Mouse (Mus musculus) lung, postnatal 10 days (tissue): Measurements from ENCODE around the gene Fam184a.
"Not testable (repeated sequence)": the region's sequence is repeated elsewhere in the genome, so short reads cannot be mapped to it uniquely, and the experiment has no call there.

Source experiments
- DNase-seq: peaks from one replicate; pipeline ENCODE4 v3.0.0; 2021

The Fam184a gene

DNA sequence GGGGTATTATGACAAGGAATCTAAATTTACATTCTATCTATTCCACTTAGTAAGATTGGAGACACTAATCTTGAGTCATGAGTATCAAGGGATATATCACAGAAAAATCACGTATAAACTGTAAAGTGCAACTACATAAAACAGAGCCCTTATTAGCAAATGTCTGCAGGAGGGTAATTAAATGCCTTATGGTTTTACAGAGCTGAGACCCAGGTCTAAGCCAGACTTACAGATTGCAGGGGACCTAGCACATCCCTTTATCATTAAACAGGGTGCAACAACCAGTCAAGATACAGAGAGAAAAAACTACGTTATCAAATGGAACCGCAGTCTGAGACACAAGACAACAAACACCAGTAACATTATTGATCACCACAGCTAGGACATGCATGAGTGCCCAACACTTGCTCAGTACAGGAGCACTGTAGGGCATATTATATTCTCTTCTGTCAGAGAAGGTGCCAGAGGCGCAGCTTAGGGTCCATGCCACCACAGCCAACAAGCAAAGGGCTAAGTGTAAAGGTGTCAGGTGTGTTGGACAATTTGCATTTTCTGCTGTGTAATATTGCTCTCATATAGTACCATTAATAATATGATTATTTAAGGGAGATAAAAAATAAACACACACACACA, 61.9 kb downstream of the Fam184a start:
- DNase-seq = no peak

DNA sequence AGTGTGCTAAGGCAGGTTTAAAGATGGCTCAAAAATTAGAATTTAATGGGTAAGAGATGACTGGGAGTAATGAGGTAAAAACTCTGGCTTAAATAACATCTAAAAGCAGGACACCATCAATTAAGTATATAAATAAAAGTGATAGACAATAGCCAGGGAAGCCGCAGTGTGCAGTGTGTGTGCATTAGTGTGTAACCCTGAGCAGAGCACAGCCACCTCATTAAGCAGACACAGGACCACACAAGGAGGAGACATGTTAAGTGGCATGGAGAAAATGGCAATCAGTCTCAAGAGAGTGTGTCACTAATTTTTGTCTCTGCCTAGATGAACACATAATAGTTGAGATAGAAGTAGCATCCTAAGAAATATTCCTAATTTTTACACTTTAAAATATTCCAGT, 62.4 kb downstream of the Fam184a start:
- no peak for DNase-seq

DNA sequence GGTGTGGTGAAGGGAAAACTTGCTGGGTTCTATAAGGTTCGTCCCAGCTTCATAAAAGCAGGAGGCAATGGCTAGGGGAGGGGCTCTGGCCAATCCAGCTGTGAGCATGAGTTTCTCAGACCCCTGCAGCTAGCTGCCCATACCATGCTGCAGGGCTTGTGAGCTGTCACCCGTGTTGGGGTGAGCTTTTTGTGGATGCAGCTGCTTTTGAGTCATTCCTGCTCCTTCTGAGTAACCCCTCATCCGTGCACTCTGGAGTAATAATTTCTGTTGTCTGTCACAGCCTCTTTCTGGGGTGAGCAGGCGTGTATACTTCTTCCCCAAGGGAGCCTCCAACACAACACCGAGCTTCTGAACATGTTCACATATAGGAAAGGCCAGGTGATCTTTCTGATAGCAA, 63.0 kb downstream of the Fam184a start:
- DNase-seq = no peak

DNA sequence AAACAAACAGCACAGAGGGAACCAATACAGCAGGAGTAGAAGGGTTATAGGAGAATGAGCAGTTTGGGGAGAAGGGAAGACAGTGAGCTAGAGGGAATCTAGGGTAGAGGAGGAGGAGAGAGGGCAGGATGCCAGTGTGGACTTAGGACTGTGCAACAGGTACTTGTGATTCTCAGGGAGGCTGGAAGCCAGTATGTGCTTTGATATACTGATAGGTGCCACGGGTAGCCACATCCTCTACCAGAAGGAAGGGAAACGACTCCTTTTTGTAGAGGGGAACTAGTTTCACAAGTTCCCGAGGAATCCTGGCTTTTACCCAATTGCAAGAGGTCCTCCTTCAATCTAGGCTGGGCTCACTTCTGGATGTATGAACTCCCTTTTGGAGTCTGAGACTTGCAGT, 65.1 kb downstream of the Fam184a start:
- peak; percentile 16 for DNase-seq

DNA sequence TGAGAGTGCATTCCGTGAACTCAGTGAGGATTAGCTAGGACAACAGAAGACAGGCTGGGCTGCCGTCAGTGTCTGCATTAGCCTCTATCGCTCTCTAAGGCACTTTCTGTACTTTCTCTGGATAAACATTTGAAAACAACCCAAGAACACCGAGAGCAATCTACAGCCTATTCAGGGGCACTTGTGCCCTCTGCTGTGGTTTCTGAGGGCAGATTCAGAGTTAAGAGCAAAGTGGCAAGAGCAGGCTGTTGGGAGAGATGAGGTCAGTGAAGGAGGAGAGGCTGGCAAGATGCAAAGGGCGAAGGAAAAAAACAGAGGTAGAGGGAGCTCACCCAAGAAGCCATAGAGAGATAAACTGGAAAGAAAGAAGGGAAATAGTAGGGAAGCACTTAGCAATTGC, 67.7 kb downstream of the Fam184a start:
- peak; percentile 20 for DNase-seq

DNA sequence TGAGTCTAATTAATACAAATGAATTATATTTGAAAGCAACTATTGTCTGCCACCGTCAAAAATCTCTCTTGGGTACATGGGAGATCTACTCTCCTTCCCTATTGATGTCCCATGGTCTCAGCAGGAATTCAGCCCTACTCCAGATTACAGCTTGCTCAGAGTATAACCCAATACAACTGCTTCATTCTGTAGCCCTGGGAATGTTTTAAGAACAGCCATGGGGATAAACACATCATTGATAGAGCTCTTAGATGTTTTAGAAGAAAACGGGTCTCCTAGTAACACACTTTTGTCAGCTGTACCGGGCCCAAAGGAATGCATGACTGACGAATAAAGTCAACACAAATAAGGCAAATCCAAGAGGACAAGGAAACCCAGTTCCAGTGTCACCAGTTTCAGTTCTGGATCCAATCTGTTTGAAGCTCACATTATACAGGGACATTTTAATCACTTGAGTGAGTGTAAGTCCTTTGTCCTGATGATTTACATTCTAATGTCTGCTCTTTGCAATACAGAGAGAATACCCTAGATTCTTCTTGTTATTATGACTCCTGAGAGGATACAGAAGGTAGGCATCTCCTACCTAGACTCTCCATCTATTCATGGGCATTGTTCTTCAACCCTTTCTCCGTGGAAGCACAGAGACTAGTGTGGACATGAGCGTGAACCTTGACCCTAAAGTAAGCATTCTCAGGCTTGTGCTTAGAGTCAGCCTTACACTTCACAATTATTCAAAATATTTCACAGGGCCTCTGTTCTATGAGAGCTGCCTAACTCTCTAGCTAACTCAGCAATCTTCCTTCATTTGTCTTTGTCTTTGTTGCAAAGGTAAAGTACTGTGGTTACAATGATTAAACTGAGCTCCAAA, 71.0 kb downstream of the Fam184a start:
- no peak for DNase-seq

DNA sequence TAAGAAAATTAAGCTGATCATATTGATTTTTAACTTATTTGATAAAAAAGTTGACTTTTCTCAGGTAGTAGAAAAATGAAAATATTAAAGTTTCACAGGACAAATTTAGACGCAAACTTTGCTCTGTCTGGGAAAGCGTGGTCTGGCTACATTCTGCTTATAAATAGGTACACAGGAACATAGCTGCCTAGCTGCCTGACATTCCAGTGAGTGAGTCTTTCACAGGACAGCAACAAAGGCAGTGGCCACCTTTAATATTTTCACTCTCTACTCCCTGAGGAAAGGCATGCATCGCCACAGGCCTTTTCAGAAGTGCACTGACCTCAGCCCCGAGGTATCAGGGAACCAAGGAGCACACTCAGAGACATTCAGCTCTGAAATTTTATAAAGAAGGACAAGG, 89.1 kb downstream of the Fam184a start:
- DNase-seq = no peak

DNA sequence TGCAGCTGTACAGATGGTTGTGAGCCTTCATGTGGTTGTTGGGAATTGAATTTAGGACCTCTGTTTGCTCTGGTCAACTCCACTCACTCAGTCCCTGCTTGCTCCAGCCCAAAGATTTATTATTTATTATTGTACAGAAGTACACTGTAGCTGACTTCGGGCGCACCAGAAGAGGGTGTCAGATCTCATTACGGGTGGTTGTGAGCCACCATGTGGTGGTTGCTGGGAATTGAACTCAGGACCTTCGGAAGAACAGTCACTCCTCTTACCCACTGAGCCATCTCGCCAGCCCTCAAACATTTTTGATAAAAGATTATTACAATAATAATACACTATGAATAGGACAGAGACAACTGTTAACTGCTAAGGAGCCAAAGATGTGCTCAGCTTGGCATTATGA, 96.7 kb downstream of the Fam184a start:
- DNase-seq = not testable (repeated sequence)

DNA sequence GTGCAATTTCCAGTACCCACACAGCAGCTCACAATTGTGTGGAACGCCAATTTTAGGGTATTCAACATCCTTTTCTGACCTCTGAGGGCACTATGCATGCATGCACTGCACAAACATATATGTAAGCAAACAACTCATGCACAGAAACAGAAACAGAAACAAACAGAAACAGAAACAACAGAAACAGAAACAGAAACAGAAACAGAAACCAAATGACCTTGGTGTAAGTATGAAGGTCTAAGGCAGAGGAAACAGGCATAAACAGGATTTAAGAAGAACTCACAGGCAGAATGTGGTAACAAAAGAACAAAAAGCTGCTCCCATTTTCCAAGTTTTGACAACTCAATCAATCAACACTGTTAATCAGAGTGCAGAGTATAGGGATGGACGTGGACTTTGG, 100.2 kb downstream of the Fam184a start:
- no peak for DNase-seq

DNA sequence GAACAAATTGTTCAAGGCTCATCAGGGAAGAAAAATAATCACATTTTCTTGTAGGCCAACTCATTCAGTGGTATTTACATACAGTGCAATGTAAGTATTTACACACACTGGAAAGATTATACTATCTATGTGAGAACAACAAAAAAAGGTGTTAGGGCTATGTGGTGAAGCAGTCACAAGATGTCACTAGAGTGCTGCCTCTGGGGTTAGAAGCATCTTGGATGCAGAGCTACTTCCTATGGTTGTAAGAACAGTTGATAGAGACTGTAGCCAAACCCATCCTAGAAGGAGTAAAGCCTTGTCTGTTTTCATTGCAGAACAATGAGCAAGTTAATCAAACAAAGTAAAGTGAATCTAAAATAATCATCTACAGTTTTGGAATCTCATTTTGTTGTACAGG, 109.4 kb downstream of the Fam184a start:
- peak; percentile 42 for DNase-seq

DNA sequence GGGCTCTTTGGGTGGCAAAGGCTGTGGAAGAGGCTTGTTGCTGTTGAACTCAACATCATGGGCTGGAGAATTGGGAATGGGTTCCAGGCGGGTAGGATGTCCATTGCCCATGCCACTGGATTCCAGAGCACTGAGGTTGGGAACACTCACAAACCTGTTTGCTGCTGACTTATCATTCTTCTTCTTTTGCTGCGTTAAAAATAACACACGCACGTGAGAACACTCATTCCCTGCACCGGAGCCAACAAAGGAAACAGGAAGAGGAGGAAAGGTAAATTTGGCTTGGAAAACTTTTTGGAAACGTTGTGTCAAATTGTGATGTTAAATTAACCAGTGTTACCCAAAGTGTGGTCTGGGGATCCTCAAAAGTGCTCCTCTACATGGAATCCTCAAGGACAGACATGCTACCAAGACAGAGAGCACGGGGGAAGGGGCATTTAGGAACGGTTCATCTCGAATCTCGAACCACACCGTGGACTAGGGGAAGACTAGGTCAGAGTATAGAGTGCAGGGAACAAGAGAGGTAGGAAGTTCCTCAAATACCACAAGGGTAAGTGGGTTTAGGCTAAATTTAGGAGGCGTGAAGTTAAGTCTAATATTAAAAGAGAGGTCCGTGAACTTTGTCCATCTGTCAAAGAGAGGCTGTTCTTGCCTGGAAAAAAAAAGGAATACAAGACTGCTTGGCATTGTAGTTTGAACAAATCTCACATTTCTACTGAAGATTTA, 115.5 kb downstream of the Fam184a start:
- DNase-seq = no peak

DNA sequence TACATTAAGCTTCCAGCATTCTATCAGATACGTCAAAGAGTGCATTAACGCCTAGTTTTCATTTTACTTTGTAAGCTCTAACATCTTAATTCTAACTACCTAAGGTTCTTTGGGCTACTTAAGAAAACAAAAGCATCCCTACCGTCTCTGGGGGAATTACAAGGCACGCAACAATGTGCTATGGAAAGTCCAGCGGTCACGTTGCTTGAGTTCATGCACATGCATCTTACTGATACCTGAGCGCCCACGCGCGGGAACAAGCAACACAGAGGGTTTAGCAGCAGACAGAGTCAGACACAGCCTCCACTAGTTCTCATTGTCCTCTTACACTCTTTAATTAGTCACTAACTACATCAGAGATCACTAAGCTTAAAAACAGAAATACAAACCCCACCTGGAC, 116.8 kb downstream of the Fam184a start:
- DNase-seq = no peak

DNA sequence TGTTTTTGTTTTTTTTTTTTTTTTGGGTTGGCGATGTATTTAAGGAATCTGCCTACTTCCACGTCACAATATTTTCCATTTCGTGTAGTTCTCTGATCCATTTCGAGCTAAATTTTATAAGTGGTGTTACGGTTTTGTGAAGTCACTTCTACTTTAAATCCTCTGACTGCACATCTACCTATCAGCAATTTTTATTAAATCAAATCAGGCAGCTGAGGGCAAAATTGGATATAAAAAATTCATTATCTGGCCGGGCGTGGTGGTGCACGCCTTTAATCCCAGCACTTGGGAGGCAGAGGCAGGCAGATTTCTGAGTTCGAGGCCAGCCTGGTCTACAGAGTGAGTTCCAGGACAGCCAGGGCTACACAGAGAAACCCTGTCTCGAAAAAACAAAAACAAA, 120.6 kb downstream of the Fam184a start, which contains the start of gene Mcm9:
Mcm9 (minus strand) TSS at position 101 of the 400 bp plus-strand sequence.
- not testable (repeated sequence) for DNase-seq

DNA sequence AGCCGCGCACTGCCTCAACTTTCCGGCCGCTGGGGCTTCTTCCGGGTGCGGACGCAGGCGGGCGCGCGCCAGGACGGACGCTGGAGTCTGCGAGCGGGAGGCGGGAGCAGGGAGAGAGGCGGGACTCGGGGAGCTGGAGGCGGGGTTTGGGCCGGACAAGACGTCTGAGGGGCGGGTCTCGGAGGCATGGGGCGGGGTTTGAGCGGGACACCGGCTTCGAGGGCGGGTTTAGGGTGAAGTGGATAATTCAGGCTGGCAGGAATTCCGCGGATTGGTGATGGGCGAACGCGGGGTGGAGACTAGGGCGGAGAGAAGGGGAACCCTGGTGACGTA, 121.0 kb downstream of the Fam184a start:
- DNase-seq = peak; percentile 99

DNA sequence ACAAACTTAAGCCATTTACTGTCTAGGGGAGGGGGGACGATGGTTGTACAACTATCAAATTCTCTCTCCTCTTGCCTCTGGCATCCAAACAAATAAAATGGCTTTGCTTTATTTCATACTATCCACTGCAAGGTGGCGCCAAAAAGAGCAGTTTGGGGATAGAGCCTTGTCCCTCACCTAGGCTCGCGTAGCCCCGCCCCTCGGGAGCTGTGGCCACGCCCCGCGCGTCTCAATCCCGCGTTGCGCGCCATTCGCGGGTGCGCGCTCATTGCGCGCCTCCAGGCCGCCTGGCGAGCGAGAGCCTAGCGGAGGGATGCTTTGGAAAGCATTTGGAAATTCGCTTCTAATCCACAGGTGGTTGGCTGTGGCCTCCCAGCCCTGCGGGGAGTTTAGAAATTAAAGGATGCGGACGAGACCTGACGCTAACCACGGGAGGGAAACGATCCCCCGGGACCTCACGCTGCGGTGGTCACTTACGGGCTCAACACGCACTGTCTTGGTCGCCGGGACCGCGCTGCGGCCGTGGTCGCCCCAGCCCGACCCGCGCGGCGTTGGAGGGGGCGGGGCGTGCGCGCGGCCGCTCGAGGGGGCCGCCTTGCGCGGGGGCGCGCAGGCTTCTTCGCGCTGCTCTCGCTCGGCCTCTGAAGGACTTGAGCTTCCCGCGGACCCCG, 121.5 kb downstream of the Fam184a start:
- peak; percentile 93 for DNase-seq

DNA sequence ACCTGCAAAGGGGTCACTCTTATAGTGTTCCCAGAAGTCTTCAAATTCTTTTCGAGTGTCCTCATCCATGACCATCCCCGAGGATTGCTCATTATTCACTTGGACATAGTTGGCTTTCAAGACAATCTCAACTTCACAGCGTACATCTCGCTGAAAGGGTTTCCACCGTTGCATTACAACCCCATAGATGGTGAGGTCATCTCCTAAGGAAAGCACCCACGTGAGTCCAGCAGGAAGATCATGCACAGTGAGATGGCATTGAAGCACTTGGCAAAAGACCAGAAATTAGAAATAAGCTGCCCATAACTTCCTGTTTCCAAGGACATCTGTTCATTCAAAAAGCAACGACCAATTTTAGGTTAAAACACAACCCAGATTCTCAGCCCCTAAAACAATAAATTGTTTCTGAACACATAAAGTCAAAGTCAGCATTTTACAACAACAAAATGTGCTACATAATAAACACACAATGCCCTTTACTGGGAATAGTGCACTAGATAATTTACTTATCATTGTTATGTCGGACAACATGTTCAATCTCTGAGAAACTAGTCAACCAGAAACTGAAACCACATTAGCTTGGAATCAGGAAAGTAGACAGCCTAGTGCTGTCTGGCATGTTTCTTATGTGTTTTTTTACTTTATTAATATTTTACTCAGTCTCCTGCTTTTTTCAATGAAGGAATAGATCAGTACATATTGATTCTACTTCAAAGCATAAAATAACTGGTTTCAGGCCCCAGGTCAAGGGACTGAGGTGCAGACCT, 134.9 kb downstream of the Fam184a start:
- DNase-seq = no peak

DNA sequence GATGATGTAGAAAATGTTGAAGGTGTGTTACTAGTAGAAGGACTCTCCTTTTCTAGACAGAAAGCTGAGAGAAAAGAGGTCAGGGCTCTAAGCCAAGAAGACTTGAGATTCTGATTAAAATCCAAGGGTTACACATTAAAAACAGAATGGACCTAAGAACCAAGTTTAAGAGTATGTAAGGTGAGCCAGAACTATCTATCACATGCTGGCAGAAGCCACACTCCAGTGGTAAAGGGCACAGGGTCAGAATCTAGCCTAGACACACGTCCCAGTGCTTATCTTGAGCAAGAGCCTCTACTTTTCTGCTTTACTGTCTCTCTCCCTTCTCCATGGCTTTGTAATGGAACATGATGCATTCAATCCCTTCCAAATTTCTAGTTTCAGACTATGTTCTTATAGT, 137.0 kb downstream of the Fam184a start:
- no peak for DNase-seq

DNA sequence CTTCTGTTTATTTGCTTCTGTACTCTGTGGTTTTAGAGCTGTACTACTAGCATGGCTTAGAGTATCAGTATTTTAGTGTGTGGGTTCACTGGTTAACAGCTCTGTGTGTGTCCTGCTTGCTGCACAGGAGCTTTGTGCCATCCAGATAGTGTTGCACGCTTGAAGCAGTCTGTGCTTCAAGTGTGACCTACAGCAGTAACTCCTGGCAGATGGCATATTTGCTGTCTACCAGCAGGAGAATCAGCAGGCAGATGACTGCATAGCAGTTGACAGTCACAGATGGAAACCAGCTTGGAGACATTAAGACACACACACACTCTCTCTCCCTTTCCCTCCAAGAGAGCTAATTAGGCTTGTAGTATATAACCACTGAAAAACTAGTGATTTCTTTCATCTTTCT, 138.8 kb downstream of the Fam184a start:
- DNase-seq = no peak

DNA sequence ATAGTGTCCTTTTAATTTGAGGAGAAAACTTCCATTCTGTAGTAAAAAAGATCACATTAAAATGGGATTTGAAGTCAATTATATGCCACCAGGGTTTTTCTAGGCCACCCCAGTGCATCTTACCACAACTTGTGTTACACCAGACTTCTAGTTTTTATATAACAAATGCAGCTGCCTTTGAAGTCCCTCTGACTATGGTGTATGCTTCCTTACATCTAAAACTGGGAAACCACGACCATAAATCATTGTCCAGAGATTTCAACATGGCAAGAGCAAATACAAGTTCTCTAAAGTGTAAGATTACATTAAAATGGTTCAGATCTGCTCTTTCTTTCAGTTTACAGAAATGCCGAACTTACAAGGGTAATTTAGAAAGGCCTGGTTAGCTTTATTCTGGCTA, 142.6 kb downstream of the Fam184a start:
- no peak for DNase-seq

DNA sequence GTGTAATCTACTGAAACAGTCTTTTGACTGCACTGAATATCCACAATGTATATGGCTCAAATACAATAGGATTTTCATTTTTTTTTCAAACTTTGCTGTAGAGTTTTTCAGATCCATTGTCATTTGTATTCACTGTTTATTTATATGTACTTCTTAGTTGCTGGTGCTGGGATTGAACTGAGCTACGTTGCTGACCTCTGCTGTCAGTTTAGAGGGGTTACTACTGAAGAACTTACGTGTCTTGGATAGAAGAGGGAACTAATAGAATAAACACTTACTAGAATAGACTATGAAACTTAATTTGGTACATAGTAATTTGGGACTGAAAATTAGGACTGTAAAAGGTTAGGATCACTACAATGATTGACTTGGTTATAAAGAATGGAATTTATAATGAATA, 145.6 kb downstream of the Fam184a start:
- no peak for DNase-seq

DNA sequence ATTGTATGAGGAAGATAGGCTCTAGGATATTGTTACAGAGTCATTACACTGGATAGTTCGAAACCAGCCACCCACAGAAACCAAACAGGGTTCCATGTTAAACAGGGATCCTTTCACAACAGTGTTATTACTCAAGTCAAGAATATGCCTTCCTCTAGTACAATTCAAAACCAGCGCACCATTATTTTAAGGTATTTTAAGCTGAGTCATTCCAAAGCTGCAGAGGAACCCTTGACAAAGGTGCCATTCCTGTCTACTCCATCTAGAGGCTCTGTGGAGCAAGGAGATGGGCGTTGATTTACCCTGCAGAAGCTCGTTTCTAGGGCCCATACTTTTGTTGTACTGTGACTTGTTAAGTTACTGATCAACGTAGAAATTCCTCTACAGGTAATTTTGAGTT, 152.1 kb downstream of the Fam184a start:
- no peak for DNase-seq

DNA sequence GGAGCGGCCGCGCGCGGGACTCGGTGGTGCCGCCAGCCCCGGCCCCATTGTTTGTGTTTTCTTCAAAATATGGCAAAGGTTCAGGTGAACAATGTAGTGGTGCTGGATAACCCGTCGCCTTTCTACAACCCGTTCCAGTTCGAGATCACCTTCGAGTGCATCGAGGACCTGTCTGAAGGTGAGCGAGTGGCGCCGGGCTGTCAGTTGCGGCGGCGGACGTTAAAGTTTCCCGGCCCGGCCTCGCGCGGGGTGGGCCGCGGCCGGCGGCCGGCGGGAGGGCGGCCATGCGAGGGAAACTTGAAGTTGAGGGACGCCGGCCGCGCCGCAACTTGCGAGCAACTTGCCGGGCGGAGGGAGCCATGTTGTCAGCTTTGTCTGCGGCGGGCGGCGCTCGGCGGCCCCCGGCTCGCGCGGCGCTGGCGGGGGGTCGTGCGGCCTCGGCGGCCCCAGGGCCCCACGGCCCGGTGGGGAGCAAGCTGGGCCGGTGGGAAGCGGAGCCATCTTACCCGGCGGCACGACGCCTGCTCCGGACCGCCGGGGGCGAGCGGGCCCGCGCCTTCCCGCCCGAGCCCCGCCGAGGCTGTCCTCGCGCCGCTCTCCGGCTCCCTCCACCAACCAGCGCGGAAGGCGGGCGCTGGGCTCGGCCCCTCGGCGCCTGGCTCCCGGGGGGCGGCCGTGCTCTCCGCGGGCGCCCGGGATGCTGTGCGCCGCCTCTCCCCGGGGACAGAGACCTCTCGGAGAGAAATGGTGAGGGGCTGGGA, 153.6 kb downstream of the Fam184a start:
- DNase-seq = peak; percentile 58
